Mouse (Mus musculus): ENCODE data around the gene Egr2. TPM values are rescaled to one million over a fixed set of nuclear protein-coding genes. Genes with fewer than 3 reads are reported as not detected.

Egr2 gene
- polyA plus RNA-seq, 1 experiment from 2014 or later, result 0.32 TPM

DNA sequence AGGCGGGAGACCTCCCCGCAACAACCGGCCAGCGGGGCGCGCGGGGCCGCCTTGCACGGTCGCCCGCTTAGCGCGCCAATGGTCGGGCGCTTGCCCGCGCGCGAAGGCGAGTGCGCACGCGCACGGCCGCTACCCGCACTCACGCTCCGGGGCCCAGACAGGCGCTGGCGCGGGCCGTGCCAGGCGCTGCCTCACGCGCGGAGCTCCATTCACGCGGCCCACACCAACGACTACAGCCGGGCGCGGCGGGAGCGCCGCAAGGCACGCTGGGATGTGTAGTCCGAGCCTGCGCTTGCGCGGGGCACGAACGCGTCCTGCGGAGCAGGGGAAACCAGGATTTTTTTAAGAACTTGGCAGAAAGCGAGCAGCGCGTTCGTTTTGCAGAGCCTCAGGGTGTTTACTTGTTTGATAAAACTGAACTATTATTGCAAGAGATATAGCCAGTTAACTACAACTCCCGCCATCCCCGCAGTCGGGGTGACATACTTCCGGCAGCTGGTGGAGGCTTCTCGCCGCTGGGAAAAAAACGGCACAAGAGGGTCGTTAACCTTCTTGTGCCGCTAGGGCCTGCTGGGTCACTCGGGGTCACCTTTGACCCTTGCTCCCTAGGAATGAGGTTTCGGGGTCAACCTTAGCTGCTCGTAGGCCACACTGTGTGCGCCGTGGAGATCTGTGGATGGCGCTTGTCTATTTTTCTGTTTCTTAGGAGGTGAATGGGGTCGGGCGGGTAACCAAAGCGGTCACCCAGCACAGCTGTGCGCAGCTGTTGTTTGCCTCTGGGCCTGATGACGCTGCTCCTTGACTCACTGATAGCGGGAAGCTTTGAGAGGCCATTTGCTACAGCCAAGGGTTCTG, 13.8 kb downstream of the Egr2 start, which contains the start of gene Ado:
TSS of gene Ado (minus strand) at position 79 of the 855 bp plus-strand sequence.
- peak within 1 kb of the TSS; percentile 94 for H3K4me2 ChIP-seq (ENCODE audit: low read depth, low read length)
- H3K9me3 ChIP-seq (replicated peaks; ENCODE audit: control insufficient read depth, low read length), result no peaks in the 10 kb centered on the region
- peaks cover 16% of the 10 kb centered on the region for H3K4me1 ChIP-seq (ENCODE audit: control insufficient read depth, insufficient read depth, low read length)
- whole genome bisulfite sequencing, result under 1% methylated on average over 74 of the region's 79 CpGs
- peak within 1 kb of the TSS; percentile 88 for H3K4me3 ChIP-seq (replicated peaks; ENCODE audit: low read length)
- peak; percentile 96 for ATAC-seq (ENCODE audit: insufficient read depth, low FRiP score)
- peak within 1 kb of the TSS; percentile 95 for H3K27ac ChIP-seq (ENCODE audit: low read length)
- peak within 1 kb of the TSS; percentile 95 for H3K9ac ChIP-seq (ENCODE audit: low read length)
- H3K36me3 ChIP-seq (ENCODE audit: control insufficient read depth, insufficient read depth, low read length), result no peaks in the 10 kb centered on the region
- H3K27me3 ChIP-seq (ENCODE audit: control insufficient read depth, insufficient read depth, low read length), result no peaks in the 10 kb centered on the region

GRCm38 (mm10) chr10:67558053-67558452, 22.8 kb downstream of the Egr2 start:
- Histone ChIP-seq H3K36me3 (ENCODE audit: control insufficient read depth, insufficient read depth, low read length) (no peaks in the 10 kb centered on the region), H3K4me1 (ENCODE audit: control insufficient read depth, insufficient read depth, low read length) (no peaks in the 10 kb centered on the region), H3K27me3 (ENCODE audit: control insufficient read depth, insufficient read depth, low read length) (no peaks in the 10 kb centered on the region), H3K27ac (ENCODE audit: low read length) (no peak overlapping the region), H3K9me3 (replicated peaks; ENCODE audit: control insufficient read depth, low read length) (no peaks in the 10 kb centered on the region; the same call in 1 of the 2 replicates), H3K9ac (ENCODE audit: low read length) (no peak overlapping the region), H3K4me3 (replicated peaks; ENCODE audit: low read length) (no peak overlapping the region), H3K4me2 (ENCODE audit: low read depth, low read length) (no peak overlapping the region)
- no peak for ATAC-seq (ENCODE audit: insufficient read depth, low FRiP score)
- WGBS, result 66% methylated on average over 4 of the region's 4 CpGs

- WGBS, result 55% methylated on average over 13 of the region's 13 CpGs
- Histone ChIP-seq H3K4me2 (ENCODE audit: low read depth, low read length) (no peak overlapping the region), H3K9me3 (replicated peaks; ENCODE audit: control insufficient read depth, low read length) (no peaks in the 10 kb centered on the region; the same call in 1 of the 2 replicates), H3K36me3 (ENCODE audit: control insufficient read depth, insufficient read depth, low read length) (no peaks in the 10 kb centered on the region), H3K27ac (ENCODE audit: low read length) (no peak overlapping the region), H3K27me3 (ENCODE audit: control insufficient read depth, insufficient read depth, low read length) (no peaks in the 10 kb centered on the region), H3K4me1 (ENCODE audit: control insufficient read depth, insufficient read depth, low read length) (no peaks in the 10 kb centered on the region), H3K4me3 (replicated peaks; ENCODE audit: low read length) (no peak overlapping the region), H3K9ac (ENCODE audit: low read length) (no peak overlapping the region)
- no peak for ATAC-seq (ENCODE audit: insufficient read depth, low FRiP score)
Measured at GRCm38 (mm10) chr10:67559765-67560394, 24.6 kb downstream of the Egr2 start.

- WGBS, result 59% methylated on average over 1 of the region's 1 CpGs
- Histone ChIP-seq H3K27ac (ENCODE audit: low read length) (no peak overlapping the region), H3K4me2 (ENCODE audit: low read depth, low read length) (no peak overlapping the region), H3K27me3 (ENCODE audit: control insufficient read depth, insufficient read depth, low read length) (no peaks in the 10 kb centered on the region), H3K4me1 (ENCODE audit: control insufficient read depth, insufficient read depth, low read length) (no peaks in the 10 kb centered on the region), H3K36me3 (ENCODE audit: control insufficient read depth, insufficient read depth, low read length) (no peaks in the 10 kb centered on the region), H3K9ac (ENCODE audit: low read length) (no peak overlapping the region), H3K4me3 (replicated peaks; ENCODE audit: low read length) (no peak overlapping the region), H3K9me3 (replicated peaks; ENCODE audit: control insufficient read depth, low read length) (no peaks in the 10 kb centered on the region; the same call in 1 of the 2 replicates)
- ATAC-seq (ENCODE audit: insufficient read depth, low FRiP score), result no peak
Measured at GRCm38 (mm10) chr10:67561185-67561584, 25.9 kb downstream of the Egr2 start.

- 91% methylated on average over 7 of the region's 7 CpGs for WGBS
- Histone ChIP-seq H3K27me3 (ENCODE audit: control insufficient read depth, insufficient read depth, low read length) (no peaks in the 10 kb centered on the region), H3K4me2 (ENCODE audit: low read depth, low read length) (no peak overlapping the region), H3K4me3 (replicated peaks; ENCODE audit: low read length) (no peak overlapping the region), H3K27ac (ENCODE audit: low read length) (no peak overlapping the region), H3K36me3 (ENCODE audit: control insufficient read depth, insufficient read depth, low read length) (no peaks in the 10 kb centered on the region), H3K9me3 (replicated peaks; ENCODE audit: control insufficient read depth, low read length) (no peaks in the 10 kb centered on the region), H3K9ac (ENCODE audit: low read length) (no peak overlapping the region), H3K4me1 (ENCODE audit: control insufficient read depth, insufficient read depth, low read length) (no peaks in the 10 kb centered on the region)
- ATAC-seq (ENCODE audit: insufficient read depth, low FRiP score), result no peak
Measured at GRCm38 (mm10) chr10:67564509-67564908, 29.2 kb downstream of the Egr2 start.

DNA sequence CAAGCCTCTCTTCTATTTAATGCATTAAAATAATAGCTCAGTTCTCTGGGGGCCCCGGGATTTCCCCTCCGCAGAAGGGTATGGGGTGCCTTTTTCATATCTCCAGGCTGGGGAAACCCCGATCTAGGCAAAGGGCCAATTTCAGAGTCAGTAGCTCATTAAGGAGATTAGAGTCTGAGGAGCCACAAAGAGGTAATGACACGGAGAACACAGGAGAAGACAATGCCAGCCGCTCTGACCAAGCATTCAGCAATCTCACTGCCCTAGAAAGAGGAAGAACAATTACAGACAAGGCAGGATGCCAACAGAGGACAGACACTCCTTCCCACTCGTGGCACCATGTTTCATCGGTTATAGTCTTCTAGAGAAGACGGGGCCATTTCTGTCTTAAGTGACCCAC, 30.8 kb downstream of the Egr2 start:
- no peak overlapping the region for H3K27ac ChIP-seq (ENCODE audit: low read length)
- H3K4me3 ChIP-seq (replicated peaks; ENCODE audit: low read length), result no peak overlapping the region
- no peaks in the 10 kb centered on the region for H3K36me3 ChIP-seq (ENCODE audit: control insufficient read depth, insufficient read depth, low read length)
- ATAC-seq (ENCODE audit: insufficient read depth, low FRiP score), result no peak
- no peak overlapping the region for H3K9ac ChIP-seq (ENCODE audit: low read length)
- H3K4me1 ChIP-seq (ENCODE audit: control insufficient read depth, insufficient read depth, low read length), result no peaks in the 10 kb centered on the region
- 71% methylated on average over 8 of the region's 8 CpGs for WGBS
- no peaks in the 10 kb centered on the region for H3K9me3 ChIP-seq (replicated peaks; ENCODE audit: control insufficient read depth, low read length)
- no peak overlapping the region for H3K4me2 ChIP-seq (ENCODE audit: low read depth, low read length)
- no peaks in the 10 kb centered on the region for H3K27me3 ChIP-seq (ENCODE audit: control insufficient read depth, insufficient read depth, low read length)

DNA sequence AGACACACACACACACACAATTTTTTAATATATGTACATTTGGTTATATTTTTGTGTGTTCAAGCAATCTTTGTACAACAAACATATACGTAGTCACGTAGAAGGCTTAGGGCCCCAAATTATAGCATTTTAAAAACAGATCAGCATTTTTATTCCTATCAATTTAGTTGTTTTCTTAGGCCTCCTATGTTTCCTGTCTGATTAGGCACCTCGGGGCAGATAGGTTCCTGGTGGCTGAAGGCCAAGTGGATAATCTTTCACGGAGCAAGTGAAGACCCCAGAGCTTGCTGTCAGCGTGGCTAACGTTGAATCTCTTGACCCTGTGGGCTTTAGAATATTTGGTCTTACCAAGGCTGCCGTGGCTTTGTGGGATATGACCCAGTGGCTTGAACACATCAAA, 34.3 kb downstream of the Egr2 start:
- Histone ChIP-seq H3K36me3 (ENCODE audit: control insufficient read depth, insufficient read depth, low read length) (no peaks in the 10 kb centered on the region), H3K4me2 (ENCODE audit: low read depth, low read length) (no peak overlapping the region), H3K9me3 (replicated peaks; ENCODE audit: control insufficient read depth, low read length) (no peaks in the 10 kb centered on the region), H3K9ac (ENCODE audit: low read length) (no peak overlapping the region), H3K27me3 (ENCODE audit: control insufficient read depth, insufficient read depth, low read length) (no peaks in the 10 kb centered on the region), H3K27ac (ENCODE audit: low read length) (no peak overlapping the region), H3K4me3 (replicated peaks; ENCODE audit: low read length) (no peak overlapping the region), H3K4me1 (ENCODE audit: control insufficient read depth, insufficient read depth, low read length) (peaks cover 5% of the 10 kb centered on the region; the same call in 1 of the 2 replicates)
- no peak for ATAC-seq (ENCODE audit: insufficient read depth, low FRiP score)
- WGBS, result 71% methylated on average over 7 of the region's 7 CpGs

DNA sequence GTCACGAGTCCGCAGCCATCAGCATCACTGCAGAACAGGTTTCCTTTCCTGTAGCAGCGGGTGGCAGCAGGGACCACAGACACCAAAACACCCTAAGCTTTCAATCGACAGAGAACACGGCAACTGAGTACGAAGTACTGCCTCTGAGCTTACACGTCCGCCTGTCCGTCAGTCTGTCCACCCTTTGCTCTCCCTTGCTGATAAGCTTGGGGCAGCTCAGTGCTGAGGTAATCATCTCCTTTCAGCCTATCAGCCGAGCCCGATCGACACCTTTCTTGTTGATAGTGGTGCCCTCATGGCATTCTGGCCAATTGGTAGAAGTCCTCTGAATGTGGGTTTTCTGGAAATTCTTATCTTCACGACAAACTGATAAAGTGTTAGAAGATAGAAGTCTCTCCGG, 36.2 kb downstream of the Egr2 start:
- Histone ChIP-seq H3K27ac (ENCODE audit: low read length) (no peak overlapping the region), H3K9me3 (replicated peaks; ENCODE audit: control insufficient read depth, low read length) (no peaks in the 10 kb centered on the region), H3K4me1 (ENCODE audit: control insufficient read depth, insufficient read depth, low read length) (peaks cover 5% of the 10 kb centered on the region; the same call in 1 of the 2 replicates), H3K4me2 (ENCODE audit: low read depth, low read length) (no peak overlapping the region), H3K36me3 (ENCODE audit: control insufficient read depth, insufficient read depth, low read length) (no peaks in the 10 kb centered on the region), H3K27me3 (ENCODE audit: control insufficient read depth, insufficient read depth, low read length) (no peaks in the 10 kb centered on the region), H3K9ac (ENCODE audit: low read length) (no peak overlapping the region), H3K4me3 (replicated peaks; ENCODE audit: low read length) (no peak overlapping the region)
- 79% methylated on average over 14 of the region's 14 CpGs for WGBS
- no peak for ATAC-seq (ENCODE audit: insufficient read depth, low FRiP score)

GRCm38 (mm10) chr10:67573310-67573709, 38.0 kb downstream of the Egr2 start:
- no peak overlapping the region for H3K4me3 ChIP-seq (replicated peaks; ENCODE audit: low read length)
- no peak overlapping the region for H3K27ac ChIP-seq (ENCODE audit: low read length)
- peaks cover 5% of the 10 kb centered on the region; the same call in 1 of the 2 replicates for H3K4me1 ChIP-seq (ENCODE audit: control insufficient read depth, insufficient read depth, low read length)
- no peak overlapping the region; the same call in 1 of the 2 replicates for H3K9ac ChIP-seq (ENCODE audit: low read length)
- H3K27me3 ChIP-seq (ENCODE audit: control insufficient read depth, insufficient read depth, low read length), result no peaks in the 10 kb centered on the region
- 51% methylated on average over 8 of the region's 8 CpGs for WGBS
- H3K4me2 ChIP-seq (ENCODE audit: low read depth, low read length), result no peak overlapping the region
- ATAC-seq (ENCODE audit: insufficient read depth, low FRiP score), result no peak
- no peaks in the 10 kb centered on the region for H3K9me3 ChIP-seq (replicated peaks; ENCODE audit: control insufficient read depth, low read length)
- no peaks in the 10 kb centered on the region for H3K36me3 ChIP-seq (ENCODE audit: control insufficient read depth, insufficient read depth, low read length)
